Mouse (Mus musculus) testis, adult 2 months (tissue): ENCODE results near the gene Cby1. TPM values are rescaled to one million over a fixed set of nuclear protein-coding genes. Genes with fewer than 3 reads are reported as not detected.

ENCODE experiments used
- H3K27ac ChIP-seq: fragments of 200-500 bp; 2 replicates; pipeline ENCODE4 v1.5.1; 2012; ENCODE audit warnings: low read depth, low read length; ENCODE audit not compliant: control insufficient read depth, insufficient read depth
- H3K27me3 ChIP-seq: fragments of 200-500 bp; 2 replicates; pipeline ENCODE4 v1.6.1; 2012; ENCODE audit warnings: mild to moderate bottlenecking, low read length, moderate library complexity; ENCODE audit not compliant: control insufficient read depth, insufficient read depth
- H3K36me3 ChIP-seq: fragments of 200-500 bp; 2 replicates; pipeline ENCODE4 v1.6.1; 2012; ENCODE audit warnings: mild to moderate bottlenecking, low read length; ENCODE audit not compliant: control insufficient read depth, insufficient read depth
- H3K4me1 ChIP-seq: fragments of 200-500 bp; 2 replicates; pipeline ENCODE4 v1.6.1; 2012; ENCODE audit warnings: low read length; ENCODE audit not compliant: control insufficient read depth, insufficient read depth
- H3K4me3 ChIP-seq: fragments of 200-500 bp; 2 replicates; pipeline ENCODE4 v1.5.1; 2012; ENCODE audit warnings: low read depth, mild to moderate bottlenecking, low read length, moderate library complexity, mixed read lengths; ENCODE audit not compliant: control insufficient read depth
- CTCF ChIP-seq: fragments of 200-500 bp; IDR thresholded peaks from 2 replicates; pipeline ENCODE4 v1.5.1; 2012; ENCODE audit warnings: low read depth, mild to moderate bottlenecking, inconsistent platforms, low read length, moderate library complexity; ENCODE audit not compliant: control insufficient read depth, insufficient read depth, insufficient replicate concordance
- POLR2A ChIP-seq: fragments of 200-500 bp; IDR thresholded peaks from 2 replicates; pipeline ENCODE4 v1.6.1; 2012; ENCODE audit warnings: low read depth, mild to moderate bottlenecking, inconsistent platforms, low read length, moderate library complexity; ENCODE audit not compliant: control insufficient read depth
- polyA plus RNA-seq: library from polyadenylated mRNA; depleted of rRNA; stranded (reverse); fragments of >200 nt; gene quantifications from 2 replicates; pipeline ENCODE4 v1.2.3, GENCODE M21; 2012

Gene Cby1
- polyA plus RNA-seq, 1 experiment = 58.1 TPM

DNA sequence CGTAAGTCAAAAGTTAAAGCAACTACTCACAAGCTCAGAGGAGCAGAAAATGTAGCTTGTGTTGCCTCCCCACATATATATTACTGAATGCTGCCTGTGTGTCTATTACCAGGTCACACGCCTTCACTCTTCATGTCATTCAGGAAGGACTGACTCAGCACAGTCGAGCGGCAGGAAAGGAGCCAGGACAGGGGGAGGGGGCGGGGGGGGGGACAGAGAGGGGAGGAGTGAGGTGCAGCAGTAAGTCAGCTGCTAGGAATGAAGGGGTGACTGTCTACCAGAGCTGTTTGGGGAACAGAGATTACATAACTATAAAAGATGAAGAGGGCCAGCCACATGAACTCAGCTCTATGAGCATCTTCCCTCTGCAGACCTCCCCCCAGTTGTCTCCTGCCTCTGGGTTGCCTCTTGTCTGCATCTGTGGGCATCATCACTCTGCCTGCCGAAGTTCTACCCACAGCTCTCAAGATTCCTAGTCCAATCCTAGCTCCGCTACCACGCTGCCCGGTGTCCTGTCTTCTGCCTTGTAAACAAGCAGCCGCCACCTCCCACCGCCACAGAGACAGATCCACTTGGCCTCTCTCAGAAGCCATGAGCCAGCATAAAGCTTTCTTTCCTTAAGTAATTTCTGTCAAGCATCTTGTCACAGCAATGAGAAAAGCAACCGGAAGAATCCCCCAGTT, 17.7 kb upstream of the Cby1 start:
- TF ChIP-seq CTCF (no peak), POLR2A (no peak)
- Histone ChIP-seq H3K36me3 (no peaks in the 10 kb centered on the region), H3K27me3 (no peaks in the 10 kb centered on the region), H3K4me1 (no peaks in the 10 kb centered on the region), H3K4me3 (no peak overlapping the region), H3K27ac (no peak overlapping the region)

DNA sequence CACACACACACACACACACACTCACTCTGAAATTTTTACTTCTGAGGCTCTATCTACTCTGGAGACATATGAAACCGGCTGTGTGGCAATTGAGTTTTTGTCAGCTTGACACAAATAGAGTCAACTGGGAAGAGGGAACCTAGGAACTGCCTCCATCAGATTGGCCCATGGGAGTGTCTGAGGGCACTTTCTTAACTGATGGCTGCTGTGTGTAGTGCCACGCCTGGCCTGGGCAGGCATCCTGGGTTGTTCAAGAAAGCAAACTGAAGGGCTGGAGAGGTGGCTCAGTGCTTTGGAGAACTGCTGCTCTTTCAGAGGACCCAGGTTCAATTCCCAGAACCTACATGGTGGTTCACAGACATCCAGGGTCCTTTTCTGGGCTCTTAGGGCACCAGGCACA, 13.5 kb upstream of the Cby1 start:
- Histone ChIP-seq H3K27ac (no peak overlapping the region), H3K36me3 (no peaks in the 10 kb centered on the region; the same call in 1 of the 2 replicates), H3K27me3 (no peaks in the 10 kb centered on the region), H3K4me1 (no peaks in the 10 kb centered on the region), H3K4me3 (no peak overlapping the region)
- TF ChIP-seq POLR2A (no peak), CTCF (no peak)

DNA sequence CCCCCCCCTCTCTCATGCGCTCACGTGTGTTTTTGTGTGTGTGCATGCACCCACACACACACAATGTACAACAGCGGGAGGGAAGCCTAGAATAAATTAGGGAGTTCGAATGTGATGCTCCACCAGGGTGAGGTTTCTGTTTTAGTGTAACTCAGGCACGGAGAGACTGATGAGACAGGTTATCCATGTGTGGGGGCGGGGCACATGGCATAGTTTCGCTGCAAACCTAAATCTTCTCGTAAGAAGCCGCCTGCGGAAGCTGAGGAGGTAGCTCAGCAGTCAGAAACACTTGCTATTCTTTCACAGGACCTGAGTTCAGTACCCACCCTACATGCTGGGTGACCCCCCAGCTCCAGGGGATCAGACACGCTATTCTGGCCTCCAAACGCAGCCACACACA, 10.9 kb upstream of the Cby1 start:
- Histone ChIP-seq H3K4me3 (no peak overlapping the region), H3K4me1 (no peaks in the 10 kb centered on the region), H3K27ac (no peak overlapping the region), H3K27me3 (no peaks in the 10 kb centered on the region), H3K36me3 (no peaks in the 10 kb centered on the region; the same call in 1 of the 2 replicates)
- TF ChIP-seq CTCF (no peak), POLR2A (no peak)

DNA sequence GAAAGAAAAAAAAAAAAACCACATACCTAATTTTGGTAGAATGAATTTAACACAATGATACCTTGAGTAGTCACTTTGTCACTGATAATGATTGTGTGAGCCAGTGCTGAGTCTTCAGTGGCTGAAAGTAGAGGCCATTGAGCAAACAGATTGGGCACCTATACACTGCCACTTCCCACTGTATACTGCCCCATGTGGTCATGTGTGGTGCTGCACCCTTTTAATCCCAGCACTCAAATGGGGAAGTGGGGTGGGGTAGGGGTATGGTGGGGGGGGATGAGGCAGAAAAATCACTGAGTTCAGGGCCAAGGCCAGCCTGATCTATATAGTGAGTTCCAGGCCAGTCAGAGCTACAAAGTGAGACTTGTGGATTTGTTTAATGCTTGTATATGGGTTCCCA, 8.4 kb upstream of the Cby1 start:
- Histone ChIP-seq H3K27me3 (no peaks in the 10 kb centered on the region), H3K36me3 (no peaks in the 10 kb centered on the region; the same call in none of the 2 replicates), H3K4me3 (no peak overlapping the region), H3K27ac (no peak overlapping the region), H3K4me1 (no peaks in the 10 kb centered on the region)
- TF ChIP-seq CTCF = peak; percentile 51; the same call in 1 of the 2 replicates
- no peak for TF ChIP-seq POLR2A

DNA sequence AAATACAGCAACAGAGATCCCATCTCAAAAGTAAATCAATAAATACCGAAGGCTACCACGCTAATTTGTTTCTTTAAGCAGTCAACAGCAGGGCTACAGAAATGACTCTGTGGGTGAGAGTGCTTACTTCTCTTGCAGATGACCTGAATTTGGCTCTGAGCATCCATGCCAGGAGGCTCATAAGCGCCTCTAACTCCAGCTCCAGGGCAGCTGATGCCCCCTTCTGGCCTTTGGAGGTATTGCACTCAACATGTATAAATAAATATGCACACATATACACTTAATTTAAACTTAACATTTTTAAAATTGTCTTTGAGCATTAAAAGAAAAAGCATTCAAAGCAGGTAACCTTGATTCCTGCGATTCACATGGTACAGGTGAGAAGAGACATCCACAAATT, 7.5 kb upstream of the Cby1 start:
- H3K27me3 ChIP-seq = no peaks in the 10 kb centered on the region
- no peaks in the 10 kb centered on the region; the same call in none of the 2 replicates for H3K36me3 ChIP-seq

DNA sequence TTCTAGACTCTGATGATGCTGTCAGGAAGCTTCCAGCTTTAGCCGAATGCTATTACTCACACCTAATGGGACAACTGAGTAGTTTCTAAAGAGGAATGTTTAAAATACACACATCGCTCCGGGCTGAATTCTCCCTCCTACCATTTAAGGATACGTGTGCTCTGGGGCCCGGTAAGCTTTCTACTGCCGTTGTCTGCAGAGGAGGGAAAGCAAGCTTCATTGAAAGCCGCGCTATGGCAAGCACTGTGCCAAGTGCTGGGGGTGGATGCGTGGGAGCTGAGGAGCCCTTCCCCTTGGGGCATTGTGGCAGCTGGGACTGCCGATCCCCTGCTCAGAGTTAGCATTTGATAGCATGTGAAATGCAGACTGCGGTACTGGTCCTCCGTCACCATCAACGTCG, 2.5 kb upstream of the Cby1 start:
- Histone ChIP-seq H3K27ac (no peak overlapping the region), H3K36me3 (peaks cover 2% of the 10 kb centered on the region), H3K4me3 (peak overlapping the region; percentile 64), H3K27me3 (no peaks in the 10 kb centered on the region), H3K4me1 (peaks cover 3% of the 10 kb centered on the region; the same call in 1 of the 2 replicates)
- no peak for TF ChIP-seq CTCF
- TF ChIP-seq POLR2A = no peak

More for the DNA sequence above, 7.5 kb upstream of the Cby1 start:
- Histone ChIP-seq H3K4me1 (no peaks in the 10 kb centered on the region), H3K4me3 (no peak overlapping the region), H3K27ac (no peak overlapping the region)
- TF ChIP-seq CTCF (peak; percentile 66; the same call in 1 of the 2 replicates), POLR2A (no peak)

DNA sequence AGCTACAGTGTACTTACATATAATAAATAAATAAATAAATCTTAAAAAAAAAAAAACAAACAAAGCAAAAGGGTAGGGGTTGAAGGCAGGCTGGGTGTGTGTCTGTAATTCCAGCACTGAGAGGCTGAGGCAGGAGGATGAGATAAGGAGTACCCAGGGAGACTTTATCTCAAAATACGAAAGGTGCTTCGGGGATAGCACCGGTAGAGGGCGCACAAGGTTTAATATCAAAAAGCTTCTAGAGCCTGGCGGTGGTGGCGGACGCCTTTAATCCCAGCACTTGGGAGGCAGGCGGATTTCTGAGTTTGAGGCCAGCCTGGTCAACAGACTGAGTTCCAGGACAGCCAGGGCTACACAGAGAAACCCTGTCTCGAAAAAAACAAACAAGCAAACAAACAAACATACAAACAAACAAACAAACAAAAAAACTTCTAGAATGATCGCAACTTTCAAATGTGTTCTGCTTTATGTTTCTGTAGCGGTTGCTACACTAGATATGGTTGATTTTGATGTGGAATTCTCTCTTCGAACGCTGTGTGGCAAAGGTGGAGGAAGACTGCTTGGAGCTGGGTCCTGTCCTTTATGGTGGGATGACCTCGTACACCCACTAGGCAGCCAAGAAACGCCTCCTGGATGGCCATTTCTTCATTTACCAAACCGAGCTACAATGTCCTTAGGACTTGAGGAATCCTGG, 1.0 kb upstream of the Cby1 start:
- H3K27ac ChIP-seq = peak overlapping the region; percentile 98
- H3K4me1 ChIP-seq = peaks cover 3% of the 10 kb centered on the region; the same call in 1 of the 2 replicates
- peak; percentile 26; the same call in 1 of the 2 replicates for TF ChIP-seq CTCF
- TF ChIP-seq POLR2A = no peak
- H3K36me3 ChIP-seq = peaks cover 2% of the 10 kb centered on the region
- peak overlapping the region; percentile 99 for H3K4me3 ChIP-seq
- H3K27me3 ChIP-seq = no peaks in the 10 kb centered on the region
